Mouse (Mus musculus) regulatory T cell (primary cell): ENCODE measurements around the gene Snx14.
"Not testable (repeated sequence)": the region's sequence is repeated elsewhere in the genome, so short reads cannot be mapped to it uniquely, and the experiment has no call there.

Experiments
- in situ Hi-C: fragments of 300-600 bp; cut with MboI, MseI; formaldehyde crosslinking; loops from one replicate; pipeline ENCODE4 v1.15.1; 2025; ENCODE audit warnings: high pct_unique_total_duplicates

The Snx14 gene

GRCm38 (mm10) chr9:88438555-88439237 is at the start of gene Snx14:
Gene Snx14, minus strand, starts transcription at chr9:88438958.
- in situ Hi-C loops = loop anchor here (5.0 kb wide), 1 partner anchor 84 kb away; no protein-coding TSS in a partner anchor

- in situ Hi-C loops = loop anchor here (5.0 kb wide), 1 partner anchor 38 kb away; no protein-coding TSS in a partner anchor
These were observed 45.8 kb upstream of the Snx14 start for GRCm38 (mm10) chr9:88484531-88484930.

DNA sequence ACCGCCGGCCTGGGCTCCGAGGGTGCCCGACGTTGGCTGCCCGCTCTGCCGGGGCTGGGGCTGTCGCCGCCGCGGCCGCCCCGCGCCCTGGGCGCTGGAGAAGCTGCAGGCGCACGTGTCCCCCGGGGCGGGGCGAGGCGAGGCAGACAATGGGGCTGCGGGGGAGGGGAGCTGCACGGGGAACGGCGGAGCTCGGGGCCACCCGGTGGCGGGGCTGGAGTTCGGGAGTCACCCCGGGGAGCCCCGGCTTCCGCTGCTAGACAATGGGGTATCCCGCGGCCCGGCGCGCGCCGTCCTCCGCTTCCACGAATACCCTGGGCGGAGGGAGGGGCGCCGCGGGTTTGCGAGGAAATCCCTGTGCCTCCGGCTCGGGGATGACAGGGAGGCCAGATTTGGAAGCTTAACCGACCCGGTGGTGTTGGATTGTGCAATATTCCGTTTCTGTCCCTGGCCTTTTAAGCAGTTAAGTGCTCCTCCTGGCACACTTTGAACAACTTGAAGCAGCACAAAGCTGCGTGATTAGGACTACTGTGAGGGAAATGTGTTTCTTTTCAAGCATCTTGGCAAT is 44.2 kb upstream of the Snx14 start:
- in situ Hi-C loops = loop anchor here (5.0 kb wide), 1 partner anchor 39 kb away; no protein-coding TSS in a partner anchor

GRCm38 (mm10) chr9:88482230-88482828 is 43.6 kb upstream of the Snx14 start, which contains the start of gene Syncrip:
Gene Syncrip, minus strand, starts transcription at chr9:88482574.
- in situ Hi-C loops = loop anchor here (5.0 kb wide), 1 partner anchor 40 kb away; no protein-coding TSS in a partner anchor

DNA sequence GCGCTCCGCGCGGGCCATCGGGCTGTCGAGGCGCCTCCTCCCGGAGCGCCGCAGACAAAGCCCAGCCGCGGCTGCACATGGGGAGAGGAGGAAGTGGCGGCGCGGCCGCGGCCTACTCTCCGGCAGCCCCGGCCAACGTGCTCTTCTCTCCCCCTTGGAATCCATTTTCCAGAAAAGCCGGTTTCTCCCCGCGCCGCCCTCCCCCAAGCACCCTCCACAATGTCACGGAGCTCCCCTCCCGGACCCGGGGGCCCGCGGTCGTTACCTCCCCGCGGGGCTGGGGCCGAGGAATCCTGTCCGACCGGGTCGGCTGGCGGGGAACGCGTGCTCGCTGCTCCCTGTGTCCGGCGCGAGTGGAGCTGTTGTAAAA is 43.0 kb upstream of the Snx14 start:
- in situ Hi-C loops = loop anchor here (5.0 kb wide), 1 partner anchor 41 kb away; no protein-coding TSS in a partner anchor

DNA sequence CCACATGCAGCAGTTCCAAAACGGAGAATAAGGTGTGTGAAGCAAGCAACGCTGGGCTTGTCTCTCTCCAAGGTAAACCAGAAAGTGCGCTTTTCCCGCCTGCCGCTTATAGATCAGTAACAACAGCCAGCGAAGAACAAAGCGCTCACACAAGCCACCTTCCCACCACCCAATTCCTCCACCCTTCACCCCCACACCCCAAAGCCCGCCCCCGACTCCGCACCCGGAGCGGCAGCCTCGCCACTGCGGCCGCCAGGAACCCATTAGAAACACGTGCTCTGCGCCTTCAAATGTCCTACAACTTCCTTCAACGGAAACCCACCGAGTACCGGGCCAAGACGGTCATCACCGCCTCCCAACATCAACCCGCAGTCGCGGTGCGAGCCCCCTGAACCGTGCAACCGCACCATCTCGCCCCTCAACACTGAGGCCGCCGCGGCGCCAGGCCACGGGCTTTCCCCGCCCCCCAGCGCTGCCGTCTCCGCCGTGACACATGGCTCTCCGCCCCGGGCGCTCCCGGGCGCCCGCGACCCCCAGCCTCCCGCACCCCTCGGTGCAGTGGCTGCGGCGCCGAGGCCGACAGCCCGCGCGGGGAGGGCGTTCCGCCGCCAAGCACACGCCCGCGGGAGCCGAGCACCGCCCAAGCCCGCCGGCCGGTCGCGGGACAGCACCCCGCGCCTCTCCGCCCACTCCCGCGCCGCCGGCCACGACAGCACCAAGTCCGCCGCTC is 42.5 kb upstream of the Snx14 start:
- in situ Hi-C loops = loop anchor here (5.0 kb wide), 1 partner anchor 41 kb away; no protein-coding TSS in a partner anchor

GRCm38 (mm10) chr9:88480120-88480519 is 41.4 kb upstream of the Snx14 start:
- in situ Hi-C loops = loop anchor here (5.0 kb wide), 1 partner anchor 42 kb away; no protein-coding TSS in a partner anchor

DNA sequence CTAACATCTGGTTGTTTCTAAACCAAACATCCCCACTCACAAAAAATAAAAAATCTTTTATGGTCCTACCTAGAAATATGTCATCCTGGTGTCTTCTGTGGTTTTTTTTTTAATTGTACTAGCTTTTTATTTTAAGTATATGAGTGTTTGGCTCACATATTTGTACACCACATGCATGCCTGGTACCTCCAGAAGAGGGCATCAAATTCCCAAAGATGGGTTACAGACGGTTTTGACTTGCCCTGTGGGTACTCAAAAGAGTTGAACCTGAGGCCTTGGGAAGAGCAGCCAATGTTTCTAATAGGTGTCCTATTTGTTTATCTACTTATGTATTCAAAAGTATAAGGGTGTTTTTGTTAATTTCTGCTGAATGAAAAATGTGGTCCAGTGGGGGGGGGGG is 37.4 kb upstream of the Snx14 start:
- in situ Hi-C loops = loop anchor here (10.0 kb wide), 1 partner anchor 1619 kb away; no protein-coding TSS in a partner anchor

DNA sequence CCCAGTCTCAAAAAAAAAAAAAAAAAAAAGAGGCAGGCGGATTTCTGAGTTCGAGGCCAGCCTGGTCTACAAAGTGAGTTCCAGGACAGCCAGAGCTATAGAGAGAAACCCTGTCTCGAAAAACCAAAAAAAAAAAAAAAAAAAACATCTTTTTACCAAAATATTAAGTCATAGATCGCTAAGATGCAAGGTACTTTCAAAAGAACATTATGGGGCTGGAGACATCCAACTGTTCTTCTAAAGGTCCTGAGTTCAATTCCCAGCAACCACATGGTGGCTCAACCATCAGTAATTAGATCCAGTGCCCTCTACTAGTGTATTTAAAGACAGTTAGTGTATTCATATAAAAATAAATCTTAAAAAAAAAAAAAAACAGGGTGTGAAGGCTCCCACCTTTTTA is 22.3 kb upstream of the Snx14 start:
- in situ Hi-C loops = not testable (repeated sequence)

GRCm38 (mm10) chr9:88439991-88440390 is 1.2 kb upstream of the Snx14 start:
- in situ Hi-C loops = loop anchor here (5.0 kb wide), 1 partner anchor 82 kb away; no protein-coding TSS in a partner anchor

DNA sequence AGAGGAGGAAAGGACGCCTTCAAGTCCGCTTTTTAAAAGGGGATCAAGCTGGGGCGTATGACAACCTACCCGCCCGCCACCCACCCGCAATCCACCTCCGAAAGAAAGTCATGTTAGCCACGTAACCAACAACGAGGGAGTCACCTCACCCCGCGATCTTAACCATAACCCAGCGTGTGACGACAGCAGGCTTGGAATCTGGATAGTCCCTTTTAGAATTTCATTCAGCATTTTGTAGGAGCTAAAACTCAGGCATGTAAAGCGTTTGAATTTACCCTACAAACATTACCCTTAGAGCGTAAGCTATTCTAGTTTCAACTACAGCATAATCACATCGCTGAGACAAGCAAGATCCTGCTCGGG is 461 bp upstream of the Snx14 start:
- in situ Hi-C loops = loop anchor here (5.0 kb wide), 1 partner anchor 83 kb away; no protein-coding TSS in a partner anchor

- in situ Hi-C loops = loop anchor here (5.0 kb wide), 1 partner anchor 84 kb away; no protein-coding TSS in a partner anchor
These were observed 562 bp downstream of the Snx14 start for GRCm38 (mm10) chr9:88438237-88438554.

- in situ Hi-C loops = loop anchor here (5.0 kb wide), 1 partner anchor 85 kb away; no protein-coding TSS in a partner anchor
These were observed 1.2 kb downstream of the Snx14 start for GRCm38 (mm10) chr9:88437342-88438236.

DNA sequence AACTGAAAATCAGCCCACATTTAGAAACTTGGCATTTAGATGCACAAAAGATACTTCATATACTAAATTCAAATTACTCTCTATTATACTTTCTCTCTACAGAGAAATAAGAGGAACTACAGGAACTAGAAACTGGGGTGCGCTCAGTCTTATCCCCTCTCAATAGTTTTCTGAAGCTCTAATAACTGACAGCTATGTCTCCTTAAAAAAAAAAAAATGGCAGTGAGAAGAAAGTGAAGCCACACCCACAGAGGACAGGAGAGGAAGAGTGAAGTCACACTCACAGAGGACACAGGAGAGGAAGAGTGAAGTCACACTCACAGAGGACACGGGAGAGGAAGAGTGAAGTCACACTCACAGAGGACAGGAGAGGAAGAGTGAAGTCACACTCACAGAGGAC is 14.4 kb downstream of the Snx14 start:
- in situ Hi-C loops = no loop called here

GRCm38 (mm10) chr9:88422428-88422827 is 16.3 kb downstream of the Snx14 start:
- in situ Hi-C loops = no loop called here

GRCm38 (mm10) chr9:88416752-88417151 is 22.0 kb downstream of the Snx14 start:
- in situ Hi-C loops = no loop called here

DNA sequence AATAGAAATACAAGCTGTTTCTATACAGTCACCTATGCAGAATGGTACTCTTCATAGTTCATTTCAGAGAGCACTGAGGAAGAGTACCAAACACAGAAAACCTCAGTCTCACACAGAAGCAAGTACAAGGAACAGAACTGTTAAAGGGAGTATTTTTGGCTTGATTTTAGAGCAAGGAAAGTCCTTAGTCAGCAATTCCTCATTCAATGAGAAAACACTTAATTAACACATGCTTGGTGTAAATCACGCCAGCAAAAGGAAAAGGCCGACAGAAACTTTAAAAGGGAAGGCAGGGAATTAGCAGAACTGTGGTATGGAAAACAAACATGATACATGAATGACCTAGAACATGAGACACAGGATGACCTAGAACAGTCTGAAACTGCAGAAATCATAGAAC is 28.8 kb downstream of the Snx14 start:
- in situ Hi-C loops = loop anchor here (10.0 kb wide), 1 partner anchor 985 kb away; no protein-coding TSS in a partner anchor

DNA sequence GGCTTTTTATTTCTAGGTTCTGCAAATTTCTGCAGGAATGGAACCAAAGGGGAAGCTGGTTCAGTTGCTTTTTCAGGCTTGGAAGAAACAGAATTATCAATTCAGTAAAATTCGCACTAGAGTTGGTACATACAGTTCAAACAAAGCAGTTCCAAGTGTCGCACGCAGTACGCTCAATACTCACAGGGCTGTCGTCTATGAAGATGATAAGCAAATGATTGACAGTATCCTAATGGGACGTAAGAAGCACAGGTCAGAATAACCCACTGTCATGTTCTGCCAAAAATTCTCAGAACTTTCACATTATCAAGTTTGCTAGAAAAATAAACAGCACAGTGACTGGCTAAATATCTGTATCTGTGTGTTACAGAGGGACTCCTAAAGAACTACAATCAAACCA is 34.2 kb downstream of the Snx14 start:
- in situ Hi-C loops = loop anchor here (10.0 kb wide), 1 partner anchor 980 kb away; no protein-coding TSS in a partner anchor

- in situ Hi-C loops = loop anchor here (10.0 kb wide), 1 partner anchor 979 kb away; no protein-coding TSS in a partner anchor
These were observed 34.7 kb downstream of the Snx14 start for GRCm38 (mm10) chr9:88404088-88404487.

GRCm38 (mm10) chr9:88398461-88398860 is 40.3 kb downstream of the Snx14 start:
- in situ Hi-C loops = loop anchor here (10.0 kb wide), 1 partner anchor 164 kb away; no protein-coding TSS in a partner anchor
